Mouse (Mus musculus) spleen, postnatal 4 days (tissue): Measurements from ENCODE around the gene Creb5.
"Not testable (repeated sequence)": the region's sequence is repeated elsewhere in the genome, so short reads cannot be mapped to it uniquely, and the experiment has no call there.

Experiments
- DNase-seq, 2 experiments: peaks; one replicate each; pipeline ENCODE4 v3.0.0; 2022; ENCODE audit warnings: low spot score in 2 of 2

The Creb5 gene

GRCm38 (mm10) chr6:53319543-53320325, 32.7 kb downstream of the Creb5 start:
- DNase-seq = no peak

GRCm38 (mm10) chr6:53337398-53337797, 50.3 kb downstream of the Creb5 start:
- no peak for DNase-seq

DNA sequence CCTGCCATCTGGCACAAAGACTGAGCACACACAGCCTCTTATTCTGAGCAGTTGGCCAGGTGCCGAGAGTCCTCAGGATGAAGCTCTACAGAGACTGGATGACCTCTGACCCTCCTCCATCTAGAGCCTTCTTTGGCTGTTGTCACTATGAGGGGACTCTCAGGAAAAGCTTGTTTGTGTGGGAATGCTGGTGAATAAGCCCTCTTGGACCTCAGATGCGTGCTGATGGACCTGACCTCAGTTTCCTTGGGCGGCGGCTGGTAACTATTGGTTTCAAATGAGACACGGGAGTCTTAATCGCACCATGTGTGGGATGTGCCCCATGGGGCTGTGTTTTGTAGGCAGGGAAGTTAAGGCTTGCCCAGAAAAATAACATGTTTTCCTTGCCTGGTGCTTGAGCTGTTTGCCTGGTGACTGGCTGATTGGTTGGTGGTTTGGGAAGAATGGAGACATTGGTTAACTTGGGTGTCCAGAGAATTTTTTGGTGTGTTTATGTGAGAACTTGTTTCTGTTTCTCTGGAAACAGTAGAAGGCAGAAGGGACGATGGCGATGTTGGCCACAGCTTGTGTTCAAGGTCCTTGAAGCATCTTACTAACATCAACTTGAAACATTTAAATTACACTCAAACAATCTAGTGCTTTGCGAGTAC, 65.4 kb downstream of the Creb5 start:
- no peak for DNase-seq

DNA sequence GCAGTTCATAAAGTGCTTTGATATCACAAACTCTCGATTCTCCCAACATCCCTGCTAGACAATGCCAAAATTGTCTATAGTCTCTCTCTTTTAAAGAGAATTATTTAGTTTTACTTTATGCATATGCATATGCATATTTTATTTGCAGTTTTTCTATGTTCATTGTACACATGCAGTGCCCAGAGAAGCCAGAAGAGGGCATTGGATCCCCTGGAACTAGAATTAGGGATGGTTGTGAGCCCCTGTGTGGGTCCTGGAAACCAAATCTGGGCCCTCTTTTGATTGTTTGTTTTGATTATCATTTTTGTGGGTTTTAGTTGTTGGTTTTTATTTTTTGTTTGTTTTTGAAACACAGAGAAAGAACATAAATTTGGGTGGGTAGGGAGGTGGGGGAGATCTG, 69.3 kb downstream of the Creb5 start:
- no peak for DNase-seq

- no peak for DNase-seq
Observed at GRCm38 (mm10) chr6:53363535-53363934, 76.5 kb downstream of the Creb5 start.

DNA sequence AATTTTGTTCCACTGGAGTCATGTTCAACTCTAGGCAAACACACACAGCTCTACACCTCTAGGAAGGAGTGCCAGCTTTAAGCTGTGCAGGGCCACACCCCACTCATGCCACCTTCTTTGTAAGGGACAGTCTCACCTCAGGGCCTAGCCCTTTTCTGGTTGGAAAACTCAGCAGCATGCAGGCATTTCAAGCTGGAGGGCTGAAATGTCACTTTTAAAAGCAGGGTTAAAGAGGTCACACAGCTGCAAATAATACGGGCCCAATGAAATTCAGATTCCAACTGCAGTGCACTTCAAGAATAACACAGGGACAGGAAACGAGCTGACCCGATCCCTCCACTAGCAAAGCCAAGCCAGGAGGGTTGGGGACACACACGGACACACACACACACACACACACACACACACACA, 76.9 kb downstream of the Creb5 start:
- no peak for DNase-seq

- no peak for DNase-seq
Observed at GRCm38 (mm10) chr6:53369147-53369546, 82.1 kb downstream of the Creb5 start.

- peak in 1 of 2 experiments; percentile 23 for DNase-seq
Observed at GRCm38 (mm10) chr6:53369928-53370327, 82.9 kb downstream of the Creb5 start.

DNA sequence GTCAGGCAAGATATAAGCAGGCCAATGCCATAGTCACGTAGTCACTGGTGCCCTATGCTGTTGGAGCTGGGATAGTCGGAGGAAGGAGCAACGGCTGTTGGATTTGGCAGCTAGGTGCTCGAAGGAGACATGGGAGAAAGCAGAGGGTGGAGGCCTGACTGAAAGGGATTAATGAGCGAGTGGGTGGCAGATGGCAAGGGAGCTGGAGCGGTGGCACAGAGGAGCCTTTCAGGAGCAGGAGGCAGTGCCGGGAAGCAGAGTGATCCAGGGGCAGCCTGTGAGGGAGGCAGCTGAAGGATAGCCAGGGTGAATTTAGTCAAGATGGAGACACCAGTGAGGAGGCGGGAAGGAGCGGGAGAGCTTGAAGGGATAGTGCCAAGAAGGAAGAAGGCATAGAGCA, 84.9 kb downstream of the Creb5 start:
- DNase-seq = no peak

DNA sequence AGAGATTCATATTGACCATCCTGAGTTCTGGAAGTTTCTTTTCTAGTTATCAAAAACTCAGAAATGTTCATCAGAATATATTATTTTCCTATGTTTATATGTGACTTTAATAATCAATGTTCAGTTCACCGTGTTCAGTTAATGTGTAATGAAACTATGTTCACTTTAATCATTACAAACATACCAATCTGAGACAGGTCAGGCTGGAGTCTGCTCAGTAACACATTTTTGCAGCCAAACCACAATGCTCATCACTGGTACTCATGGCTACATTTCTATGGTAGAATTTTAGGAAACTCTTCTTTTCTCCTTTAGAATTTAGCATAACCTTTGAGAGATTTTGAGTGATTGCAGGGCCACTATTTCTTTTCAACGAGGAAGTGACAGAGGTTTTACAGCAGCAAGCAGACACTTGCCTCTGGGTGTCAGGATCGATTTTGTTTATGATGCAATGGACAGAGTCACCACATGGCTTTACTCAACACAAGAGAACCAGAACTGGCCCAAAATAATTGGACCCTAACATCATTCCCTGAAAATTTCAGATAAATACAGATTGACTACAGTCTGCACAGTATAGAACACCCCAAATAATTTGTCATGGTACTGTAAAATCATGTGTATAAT, 87.4 kb downstream of the Creb5 start:
- no peak for DNase-seq

- no peak for DNase-seq
Observed at GRCm38 (mm10) chr6:53389277-53389676, 102.2 kb downstream of the Creb5 start.

GRCm38 (mm10) chr6:53390413-53390812, 103.3 kb downstream of the Creb5 start:
- DNase-seq = no peak

DNA sequence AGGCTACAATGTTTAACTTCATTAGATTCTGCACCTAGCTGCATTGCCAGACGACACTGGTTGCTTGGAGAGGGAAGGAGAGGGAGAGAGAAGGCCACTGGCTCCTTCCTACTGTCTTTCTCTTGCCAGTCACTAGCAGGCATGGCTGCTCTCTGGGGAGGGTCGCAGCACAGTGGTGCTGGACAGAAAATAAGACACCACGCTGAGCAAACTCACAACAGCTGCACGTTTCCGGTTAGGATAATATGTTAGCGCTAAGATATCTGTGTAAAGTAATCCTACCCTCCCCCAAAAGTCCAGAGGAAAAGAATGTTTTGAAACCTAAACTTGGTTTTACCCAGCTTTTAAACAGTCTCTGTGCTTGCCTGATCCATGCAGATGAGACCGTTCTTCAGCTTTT, 107.0 kb downstream of the Creb5 start:
- no peak for DNase-seq

DNA sequence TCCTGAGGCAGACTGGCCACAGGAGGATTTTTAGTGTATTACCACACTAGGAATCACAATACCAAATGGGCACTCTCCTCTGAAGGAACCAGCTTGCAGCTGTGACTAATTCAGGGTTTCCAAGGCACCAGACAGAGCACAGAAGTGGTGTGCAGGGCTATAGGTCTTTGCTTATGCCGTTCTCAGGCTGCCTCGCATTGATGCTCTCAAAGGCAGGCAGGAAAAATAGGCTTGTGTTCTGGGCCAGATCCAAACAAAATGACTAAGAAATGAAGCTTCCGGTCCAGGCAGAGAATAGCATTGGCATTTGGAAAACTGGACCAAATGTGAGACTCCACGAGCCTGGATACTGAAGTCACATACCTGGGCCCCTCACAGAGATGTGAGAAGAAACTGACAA, 108.1 kb downstream of the Creb5 start:
- DNase-seq = no peak

DNA sequence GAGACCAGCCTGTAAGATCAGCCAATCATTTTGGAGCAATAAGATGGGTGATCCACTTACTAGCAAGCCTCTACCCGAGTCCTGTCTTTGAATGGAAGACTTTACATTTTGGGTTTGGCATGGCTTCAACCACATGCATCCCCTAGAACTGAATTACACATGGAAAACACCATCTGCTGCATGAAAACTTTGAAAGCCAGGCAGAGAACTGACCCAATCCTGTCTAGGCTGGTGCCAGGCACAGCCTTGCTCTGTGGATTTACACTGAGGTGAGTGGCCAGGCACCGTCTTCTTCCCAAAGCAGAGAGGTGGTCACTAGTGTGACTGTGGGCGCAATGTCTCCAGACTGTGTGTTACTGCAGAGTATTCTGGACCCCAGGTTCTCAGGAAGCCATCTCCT, 109.4 kb downstream of the Creb5 start:
- DNase-seq = no peak

DNA sequence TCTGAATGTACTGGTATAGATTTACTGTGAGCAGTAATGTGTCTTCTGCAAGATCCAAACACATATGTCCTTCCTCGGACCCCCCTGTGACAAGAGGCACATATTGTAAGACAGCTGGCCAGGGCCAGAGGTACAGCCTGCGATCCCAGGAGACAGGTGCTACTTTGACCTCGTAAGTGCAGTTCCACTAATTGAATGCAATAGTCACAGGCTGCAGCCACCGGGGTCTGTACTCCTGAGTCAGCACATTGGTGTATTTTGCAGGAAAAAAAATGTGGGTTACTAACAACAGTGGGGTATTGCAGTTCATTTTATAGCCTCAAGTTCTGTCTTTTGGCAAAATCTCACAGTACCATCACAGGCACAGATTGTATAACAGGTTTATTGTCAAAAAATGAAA, 110.7 kb downstream of the Creb5 start:
- DNase-seq = no peak

DNA sequence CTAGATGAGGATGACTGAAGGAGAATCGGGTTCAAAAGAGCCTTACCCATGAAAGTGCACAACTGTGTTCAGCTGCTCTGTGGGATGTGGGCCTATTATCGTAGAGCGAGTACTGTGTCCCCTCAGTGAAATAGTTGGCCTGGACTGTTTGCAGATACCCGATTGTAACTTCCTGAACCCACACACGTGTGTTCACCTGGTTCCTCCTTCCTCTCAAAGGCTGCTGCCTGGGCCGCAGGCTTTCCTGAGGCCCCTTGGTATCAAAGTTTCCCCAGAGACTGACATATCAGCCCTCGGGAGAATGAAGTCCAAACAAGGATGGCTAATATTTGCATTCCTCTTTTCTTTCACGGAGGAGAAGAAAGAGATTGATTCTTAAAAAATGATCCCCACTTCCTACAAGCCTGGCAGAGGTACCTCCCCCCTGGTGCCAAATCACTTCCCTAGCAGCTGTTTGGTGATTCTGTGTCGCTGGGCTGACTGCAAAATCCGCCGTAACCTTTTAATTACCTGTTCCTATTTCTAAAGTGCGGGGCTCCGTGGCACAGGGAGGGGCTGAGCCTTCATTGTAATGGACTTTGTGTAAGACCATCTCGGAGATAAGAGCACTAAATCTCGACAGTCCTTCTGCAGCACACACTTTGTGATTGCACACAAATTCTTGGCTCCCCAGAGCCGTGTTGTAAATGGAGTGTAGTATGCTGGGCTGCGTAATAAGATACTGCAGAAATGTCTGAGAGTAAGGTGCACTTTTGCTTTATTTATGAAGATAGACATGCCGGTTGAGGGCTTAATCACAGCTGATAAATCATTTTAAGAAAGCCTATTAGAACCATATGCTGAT, 111.4 kb downstream of the Creb5 start:
- no peak for DNase-seq

GRCm38 (mm10) chr6:53401364-53401763, 114.3 kb downstream of the Creb5 start:
- DNase-seq = no peak

DNA sequence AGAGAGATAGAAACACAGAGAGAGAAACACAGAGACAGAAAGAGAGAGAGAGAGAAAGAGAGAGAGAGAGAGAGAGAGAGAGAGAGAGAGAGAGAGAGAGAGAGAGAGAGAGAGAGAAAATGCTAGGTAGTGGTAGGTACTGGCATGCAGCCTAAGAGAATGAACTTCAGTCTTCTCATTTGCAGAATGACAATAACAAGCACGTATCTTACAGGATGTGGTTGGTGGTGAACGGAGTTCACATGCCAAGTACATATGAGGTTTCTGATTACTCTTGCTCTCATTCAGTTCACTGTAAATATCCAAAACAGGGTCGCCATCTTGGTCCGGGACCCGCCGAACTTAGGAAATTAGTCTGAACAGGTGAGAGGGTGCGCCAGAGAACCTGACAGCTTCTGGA, 115.5 kb downstream of the Creb5 start:
- not testable (repeated sequence) for DNase-seq

GRCm38 (mm10) chr6:53409183-53409582, 122.1 kb downstream of the Creb5 start:
- no peak for DNase-seq

- DNase-seq = no peak
Observed at GRCm38 (mm10) chr6:53421345-53421744, 134.3 kb downstream of the Creb5 start.

DNA sequence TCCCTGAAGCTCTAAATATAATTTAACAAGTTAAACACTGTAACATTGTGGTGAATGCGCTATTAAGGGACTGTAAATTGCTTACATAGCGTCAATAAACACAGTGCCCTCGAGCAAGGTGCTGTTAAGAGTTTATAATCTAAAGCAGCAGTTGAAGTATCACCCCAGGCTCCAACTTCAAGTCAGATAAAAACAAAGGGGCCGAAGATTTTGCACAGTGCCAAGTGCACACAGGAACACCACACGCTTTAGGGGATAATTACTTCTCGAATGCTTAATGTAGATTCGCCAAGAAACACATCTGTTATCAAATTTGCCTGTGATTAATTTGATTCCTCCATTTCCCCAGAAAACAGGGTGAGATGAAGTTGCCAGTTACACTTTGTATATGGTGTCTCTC, 142.3 kb downstream of the Creb5 start:
- no peak for DNase-seq
